Mouse (Mus musculus) stomach, postnatal 0 days (tissue): ENCODE data around the gene Scn5a.

Source experiments
- CTCF ChIP-seq: IDR thresholded peaks from 2 replicates; pipeline ENCODE4 v1.5.1; 2016; ENCODE audit warnings: antibody characterized with exemption, low read depth, mild to moderate bottlenecking, moderate library complexity
- EP300 ChIP-seq: optimal IDR thresholded peaks from 2 replicates; pipeline ENCODE3; 2016; ENCODE audit warnings: antibody characterized with exemption

DNA sequence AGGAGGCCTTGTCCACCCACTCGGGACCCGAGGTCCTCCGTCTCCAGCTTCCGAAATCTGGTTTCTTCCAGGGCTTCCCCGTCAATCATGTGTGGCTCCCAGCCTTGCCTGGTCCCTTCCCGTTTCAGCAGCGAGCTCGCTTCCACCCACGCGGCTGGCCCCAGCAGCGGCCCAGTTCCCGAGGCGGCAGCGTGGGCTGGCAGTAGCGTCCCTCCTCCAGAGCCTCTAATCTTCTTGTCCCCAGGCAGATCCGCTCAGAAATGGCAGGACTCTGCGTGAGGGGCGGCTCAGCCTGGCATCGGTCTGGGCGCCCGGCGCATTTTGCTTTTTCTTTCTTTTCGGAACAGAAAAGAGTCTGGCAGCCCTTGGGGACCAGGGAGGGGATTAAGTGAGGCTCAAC, 59.7 kb downstream of the Scn5a start:
- TF ChIP-seq CTCF (no peak), EP300 (no peak)
